Mouse (Mus musculus) ovary, adult 2 months (tissue): ENCODE measurements around the gene Dach1. TPM values are rescaled to one million over a fixed set of nuclear protein-coding genes. Genes with fewer than 3 reads are reported as not detected.

Source experiments
- polyA plus RNA-seq: library from polyadenylated mRNA; depleted of rRNA; stranded (reverse); fragments of >200 nt; gene quantifications from 2 replicates; pipeline ENCODE4 v1.2.3, GENCODE M21; 2012; rRNA removed

The Dach1 gene
- 5.5 and 6.6 TPM in 2 replicates for polyA plus RNA-seq

GRCm38 (mm10) chr14:98169421-98170076 lies at the start of gene Dach1:
Dach1 (minus strand) TSS chr14:98169765.

